Mouse (Mus musculus): ENCODE data around the gene Ascl1.

GRCm38 (mm10) chr10:87503946-87504345 is 10.5 kb upstream of the Ascl1 start:
- TF ChIP-seq CTCF (IDR thresholded peaks at IDR 0.05; ENCODE audit: low read depth, low read length) (peak; percentile 75), POLR2A (IDR thresholded peaks at IDR 0.05; ENCODE audit: insufficient read depth, low read length) (no peak), EP300 (IDR thresholded peaks at IDR 0.05; ENCODE audit: insufficient read depth, low read depth, low read length) (no peak)
